Mouse (Mus musculus): ENCODE results near the gene Ssh3.

DNA sequence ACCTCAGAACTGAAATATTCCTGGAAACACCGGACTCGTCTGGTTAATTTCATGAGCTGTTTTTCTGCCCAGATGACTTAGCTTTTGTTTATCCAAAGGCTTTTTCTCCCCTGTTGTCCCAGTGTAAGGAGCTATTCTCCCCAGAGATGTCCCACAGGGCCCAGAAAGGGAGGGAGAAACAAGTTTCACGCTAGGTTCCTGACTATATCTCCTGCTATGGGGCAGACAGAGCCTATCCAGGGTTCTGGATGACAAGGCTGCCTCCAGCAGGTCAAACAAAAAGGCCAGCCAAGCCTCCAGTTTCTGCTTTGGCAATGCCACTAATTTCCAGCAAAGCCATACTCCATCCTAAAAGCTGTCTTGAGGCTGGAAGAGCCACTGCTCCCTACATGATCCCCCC is 51.1 kb downstream of the Ssh3 start:
- TF ChIP-seq CTCF (IDR thresholded peaks at IDR 0.05; ENCODE audit: extremely low read depth, insufficient read depth, low read length) = no peak
- TF ChIP-seq POLR2A (IDR thresholded peaks at IDR 0.05; ENCODE audit: extremely low read depth, insufficient read depth, low read length) = no peak

All from cortical plate, adult 2 months (tissue).